Mouse (Mus musculus): ENCODE measurements at regions not wholly inside any gene's neighbourhood (a gene's known extent, or its start where the extent isn't known, plus 50 kb on each side); places are given as distances from the start of the nearest gene placed in this dataset.

DNA sequence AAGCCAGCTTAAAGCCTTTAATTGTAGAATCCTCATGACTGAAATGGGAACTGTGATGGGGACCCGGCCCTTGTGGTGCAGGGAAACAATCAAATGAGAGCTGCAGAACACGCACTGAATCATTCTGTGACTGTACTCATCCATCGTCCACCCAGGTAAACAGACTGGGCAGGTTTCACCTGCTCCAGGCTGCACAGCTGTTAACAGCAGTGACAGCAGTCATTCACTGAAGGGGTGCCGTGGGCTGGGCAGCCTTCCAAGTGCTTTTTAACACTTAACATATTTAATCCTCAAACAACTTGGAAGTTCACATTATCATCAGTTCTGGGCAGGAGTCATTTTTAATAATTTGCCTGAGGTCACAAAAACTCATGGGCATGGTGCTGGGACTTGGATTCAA lies 208.2 kb downstream of the Foxa2 start:
- Histone ChIP-seq H3K27ac (ENCODE audit: control insufficient read depth, insufficient read depth, low read length) (no peak overlapping the region), H3K4me3 (ENCODE audit: control insufficient read depth, insufficient read depth, low read length) (no peak overlapping the region), H3K36me3 (ENCODE audit: control insufficient read depth, insufficient read depth, low read length) (no peaks in the 10 kb centered on the region), H3K27me3 (ENCODE audit: control insufficient read depth, insufficient read depth, low read length) (no peaks in the 10 kb centered on the region), H3K4me1 (replicated peaks; ENCODE audit: control insufficient read depth, insufficient read depth, low read length) (no peaks in the 10 kb centered on the region)
- DNase-seq, result no peak
- 83% methylated on average over 4 of the region's 4 CpGs for WGBS
- TF ChIP-seq CTCF (IDR thresholded peaks at IDR 0.05; ENCODE audit: borderline replicate concordance, control insufficient read depth, extremely low read depth, insufficient read depth, low read length, poor library complexity) (no peak), POLR2A (IDR thresholded peaks at IDR 0.05; ENCODE audit: control insufficient read depth, extremely low read depth, insufficient read depth, low read length, poor library complexity) (no peak)

DNA sequence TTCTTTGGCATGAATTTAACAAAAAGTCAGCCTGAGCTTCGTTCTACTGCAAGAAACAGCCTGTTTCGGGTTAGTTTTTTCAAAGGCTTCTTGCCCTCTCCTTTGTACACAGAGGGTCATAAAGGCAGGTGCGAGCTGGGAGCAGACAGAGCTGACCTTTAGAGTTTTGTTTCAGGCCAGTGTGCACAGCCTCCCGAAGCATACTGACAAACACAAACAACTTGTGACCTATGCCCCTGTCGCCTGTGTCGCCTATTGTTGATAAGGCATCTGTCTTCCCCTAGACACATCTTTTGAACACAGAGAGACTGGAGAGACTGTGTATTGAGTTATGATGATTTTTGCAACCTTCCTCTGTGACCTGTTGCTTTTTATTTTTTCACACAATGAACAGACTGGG lies 216.2 kb downstream of the Foxa2 start:
- Histone ChIP-seq H3K27ac (ENCODE audit: control insufficient read depth, insufficient read depth, low read length) (no peak overlapping the region), H3K4me1 (replicated peaks; ENCODE audit: control insufficient read depth, insufficient read depth, low read length) (no peaks in the 10 kb centered on the region), H3K4me3 (ENCODE audit: control insufficient read depth, insufficient read depth, low read length) (no peak overlapping the region), H3K27me3 (ENCODE audit: control insufficient read depth, insufficient read depth, low read length) (no peaks in the 10 kb centered on the region), H3K36me3 (ENCODE audit: control insufficient read depth, insufficient read depth, low read length) (no peaks in the 10 kb centered on the region)
- 65% methylated on average over 6 of the region's 6 CpGs for WGBS
- TF ChIP-seq POLR2A (IDR thresholded peaks at IDR 0.05; ENCODE audit: control insufficient read depth, extremely low read depth, insufficient read depth, low read length, poor library complexity) (no peak), CTCF (IDR thresholded peaks at IDR 0.05; ENCODE audit: borderline replicate concordance, control insufficient read depth, extremely low read depth, insufficient read depth, low read length, poor library complexity) (no peak)
- no peak for DNase-seq

DNA sequence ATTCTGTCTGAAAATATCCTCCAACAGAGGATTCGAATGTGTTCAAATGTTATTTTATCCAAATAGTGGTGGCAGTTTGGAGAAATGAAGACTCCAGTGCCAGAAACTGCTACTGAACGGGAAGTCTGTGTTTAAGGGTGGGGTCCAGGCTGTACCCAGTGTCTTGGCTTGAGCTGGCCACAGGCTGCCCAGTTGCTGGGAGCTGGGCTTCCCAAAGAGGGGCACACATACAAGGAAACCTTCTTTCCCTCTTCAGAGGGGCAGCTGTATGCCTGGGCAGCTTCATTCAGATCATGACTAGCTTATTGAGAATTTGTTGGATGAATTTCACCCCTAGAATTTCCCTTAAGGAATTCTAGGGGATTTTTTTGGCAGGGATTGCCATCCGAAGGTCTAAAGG lies 229.8 kb downstream of the Foxa2 start:
- 82% methylated on average over 3 of the region's 3 CpGs for WGBS
- TF ChIP-seq CTCF (IDR thresholded peaks at IDR 0.05; ENCODE audit: borderline replicate concordance, control insufficient read depth, extremely low read depth, insufficient read depth, low read length, poor library complexity) (no peak), POLR2A (IDR thresholded peaks at IDR 0.05; ENCODE audit: control insufficient read depth, extremely low read depth, insufficient read depth, low read length, poor library complexity) (no peak)
- no peak overlapping the region for H3K4me3 ChIP-seq (ENCODE audit: control insufficient read depth, insufficient read depth, low read length)
- H3K27me3 ChIP-seq (ENCODE audit: control insufficient read depth, insufficient read depth, low read length), result no peaks in the 10 kb centered on the region
- H3K27ac ChIP-seq (ENCODE audit: control insufficient read depth, insufficient read depth, low read length), result no peak overlapping the region
- no peaks in the 10 kb centered on the region for H3K36me3 ChIP-seq (ENCODE audit: control insufficient read depth, insufficient read depth, low read length)
- DNase-seq, result no peak
- H3K4me1 ChIP-seq (replicated peaks; ENCODE audit: control insufficient read depth, insufficient read depth, low read length), result no peaks in the 10 kb centered on the region

DNA sequence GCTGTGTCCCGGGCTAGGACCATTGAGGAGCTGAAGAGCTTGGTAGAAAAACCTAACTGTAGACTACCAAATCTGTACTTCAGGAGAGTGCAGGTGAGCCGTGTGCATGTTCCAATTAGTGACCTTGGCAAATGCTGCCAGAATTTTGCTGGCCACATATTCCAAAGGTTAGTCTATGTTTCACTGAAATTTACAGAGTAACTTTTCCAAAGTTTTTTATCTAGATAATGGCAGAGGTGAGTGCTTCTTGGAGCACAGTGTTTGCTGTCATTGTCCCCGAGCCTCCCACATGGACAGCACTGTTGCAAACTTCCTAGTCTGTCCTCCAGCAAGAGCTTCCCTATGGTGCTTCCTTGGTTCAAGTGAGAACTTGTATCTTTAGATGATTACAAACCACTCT lies 232.5 kb downstream of the Foxa2 start:
- Histone ChIP-seq H3K27me3 (ENCODE audit: control insufficient read depth, insufficient read depth, low read length) (no peaks in the 10 kb centered on the region), H3K4me3 (ENCODE audit: control insufficient read depth, insufficient read depth, low read length) (no peak overlapping the region), H3K4me1 (replicated peaks; ENCODE audit: control insufficient read depth, insufficient read depth, low read length) (no peaks in the 10 kb centered on the region), H3K27ac (ENCODE audit: control insufficient read depth, insufficient read depth, low read length) (no peak overlapping the region), H3K36me3 (ENCODE audit: control insufficient read depth, insufficient read depth, low read length) (no peaks in the 10 kb centered on the region)
- DNase-seq, result no peak
- TF ChIP-seq POLR2A (IDR thresholded peaks at IDR 0.05; ENCODE audit: control insufficient read depth, extremely low read depth, insufficient read depth, low read length, poor library complexity) (no peak), CTCF (IDR thresholded peaks at IDR 0.05; ENCODE audit: borderline replicate concordance, control insufficient read depth, extremely low read depth, insufficient read depth, low read length, poor library complexity) (no peak)
- WGBS, result 84% methylated on average over 3 of the region's 3 CpGs

DNA sequence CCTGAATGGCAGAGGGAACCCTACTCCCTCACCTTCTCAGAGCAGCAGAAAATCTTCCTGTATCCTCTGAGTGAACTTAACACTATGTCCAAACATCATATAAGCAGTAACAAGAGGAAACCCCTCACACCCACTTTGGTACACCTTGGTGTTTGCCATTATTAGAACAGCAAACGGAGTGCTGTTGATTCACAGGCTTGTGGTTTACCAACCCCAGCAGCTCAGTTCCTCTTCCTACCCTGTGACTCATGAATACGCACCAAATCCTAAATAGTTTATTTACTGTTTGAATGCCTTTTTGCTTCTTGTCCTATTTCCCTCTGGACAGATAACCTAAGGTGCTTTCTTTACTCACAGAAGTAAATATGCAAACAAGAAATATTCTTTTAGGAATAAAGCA lies 233.3 kb downstream of the Foxa2 start:
- no peaks in the 10 kb centered on the region for H3K4me1 ChIP-seq (replicated peaks; ENCODE audit: control insufficient read depth, insufficient read depth, low read length)
- H3K27me3 ChIP-seq (ENCODE audit: control insufficient read depth, insufficient read depth, low read length), result no peaks in the 10 kb centered on the region
- H3K4me3 ChIP-seq (ENCODE audit: control insufficient read depth, insufficient read depth, low read length), result no peak overlapping the region
- TF ChIP-seq POLR2A (IDR thresholded peaks at IDR 0.05; ENCODE audit: control insufficient read depth, extremely low read depth, insufficient read depth, low read length, poor library complexity) (no peak), CTCF (IDR thresholded peaks at IDR 0.05; ENCODE audit: borderline replicate concordance, control insufficient read depth, extremely low read depth, insufficient read depth, low read length, poor library complexity) (no peak)
- H3K27ac ChIP-seq (ENCODE audit: control insufficient read depth, insufficient read depth, low read length), result no peak overlapping the region
- H3K36me3 ChIP-seq (ENCODE audit: control insufficient read depth, insufficient read depth, low read length), result no peaks in the 10 kb centered on the region
- 1% methylated on average over 2 of the region's 2 CpGs for whole genome bisulfite sequencing
- DNase-seq, result no peak

DNA sequence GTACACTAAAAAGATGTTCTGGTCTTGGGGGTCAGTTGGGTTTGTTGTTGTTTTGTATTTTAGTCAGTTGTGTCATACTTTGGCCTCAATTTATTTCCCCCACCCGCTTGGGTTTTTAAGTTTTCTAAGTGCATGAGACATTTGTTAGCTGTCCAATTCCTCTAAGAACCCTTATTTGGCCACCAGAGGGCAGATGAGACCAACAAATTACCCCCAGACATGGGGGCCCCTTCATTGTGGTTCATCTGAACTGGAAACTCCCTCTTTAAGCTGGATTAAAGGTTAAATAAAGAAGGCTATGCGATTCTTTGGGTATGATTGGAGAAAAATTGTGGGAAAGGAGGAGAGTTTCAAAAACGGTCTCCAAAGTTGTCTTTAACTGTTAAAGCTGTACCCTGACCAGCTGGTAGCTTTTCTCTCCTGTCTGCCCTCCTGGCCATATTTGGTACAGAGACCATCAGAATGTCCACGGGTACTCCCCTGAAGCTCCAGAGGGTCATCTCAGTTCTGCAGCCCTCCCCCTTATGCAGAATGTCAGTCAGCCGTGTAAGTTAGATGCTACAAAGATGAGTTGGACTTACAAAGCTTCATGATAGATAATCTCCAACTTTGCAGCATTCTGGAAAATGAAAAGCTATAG lies 238.6 kb downstream of the Foxa2 start:
- no peak for DNase-seq
- WGBS, result 39% methylated on average over 5 of the region's 5 CpGs
- Histone ChIP-seq H3K27ac (ENCODE audit: control insufficient read depth, insufficient read depth, low read length) (no peak overlapping the region), H3K4me1 (replicated peaks; ENCODE audit: control insufficient read depth, insufficient read depth, low read length) (no peaks in the 10 kb centered on the region), H3K27me3 (ENCODE audit: control insufficient read depth, insufficient read depth, low read length) (no peaks in the 10 kb centered on the region), H3K36me3 (ENCODE audit: control insufficient read depth, insufficient read depth, low read length) (no peaks in the 10 kb centered on the region), H3K4me3 (ENCODE audit: control insufficient read depth, insufficient read depth, low read length) (no peak overlapping the region)
- TF ChIP-seq CTCF (IDR thresholded peaks at IDR 0.05; ENCODE audit: borderline replicate concordance, control insufficient read depth, extremely low read depth, insufficient read depth, low read length, poor library complexity) (no peak), POLR2A (IDR thresholded peaks at IDR 0.05; ENCODE audit: control insufficient read depth, extremely low read depth, insufficient read depth, low read length, poor library complexity) (no peak)

DNA sequence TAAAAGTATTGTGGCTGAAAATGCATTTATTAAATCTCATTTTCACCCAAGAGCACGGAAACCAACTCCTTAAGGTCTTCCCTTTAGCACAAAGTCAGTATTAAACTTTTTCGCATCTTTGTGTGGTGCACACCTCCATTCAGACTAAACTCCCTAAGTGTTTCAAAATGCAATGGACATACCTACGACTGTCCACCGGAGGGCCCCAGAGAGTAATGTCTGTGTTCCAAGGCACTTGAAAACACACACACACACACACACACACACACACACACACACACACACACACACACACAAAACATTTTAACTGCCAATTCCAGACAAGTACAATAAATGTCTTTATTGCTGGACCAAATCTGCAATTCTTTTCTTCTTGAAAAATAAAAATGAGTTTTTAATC lies 243.7 kb downstream of the Foxa2 start:
- no peak for TF ChIP-seq CTCF (IDR thresholded peaks at IDR 0.05; ENCODE audit: borderline replicate concordance, control insufficient read depth, extremely low read depth, insufficient read depth, low read length, poor library complexity)
- TF ChIP-seq POLR2A (IDR thresholded peaks at IDR 0.05; ENCODE audit: control insufficient read depth, extremely low read depth, insufficient read depth, low read length, poor library complexity), result no peak
- H3K27me3 ChIP-seq (ENCODE audit: control insufficient read depth, insufficient read depth, low read length), result no peaks in the 10 kb centered on the region
- no peaks in the 10 kb centered on the region for H3K4me1 ChIP-seq (replicated peaks; ENCODE audit: control insufficient read depth, insufficient read depth, low read length)
- no peak overlapping the region for H3K27ac ChIP-seq (ENCODE audit: control insufficient read depth, insufficient read depth, low read length)
- 25% methylated on average over 4 of the region's 4 CpGs for WGBS
- H3K4me3 ChIP-seq (ENCODE audit: control insufficient read depth, insufficient read depth, low read length), result no peak overlapping the region
- H3K36me3 ChIP-seq (ENCODE audit: control insufficient read depth, insufficient read depth, low read length), result no peaks in the 10 kb centered on the region
- DNase-seq, result no peak
